Mouse (Mus musculus) G1E (cell line): ENCODE results near the gene Skil.

Source experiments
- CTCF ChIP-seq: IDR thresholded peaks from 2 replicates; pipeline ENCODE4 v1.5.1; 2012; ENCODE audit warnings: low read depth, low read length, inconsistent platforms, mixed read lengths
- GATA1 ChIP-seq: IDR thresholded peaks from 2 replicates; pipeline ENCODE4 v1.6.1; 2012; ENCODE audit warnings: borderline replicate concordance, low read length, inconsistent platforms, mixed read lengths
- GATA2 ChIP-seq: IDR thresholded peaks from 2 replicates; pipeline ENCODE4 v1.6.1; 2012; ENCODE audit warnings: low read depth, low read length, inconsistent platforms, borderline replicate concordance
- TAL1 ChIP-seq: conservative IDR thresholded peaks from 2 replicates; pipeline ENCODE4 v1.6.1; 2012; ENCODE audit warnings: low read depth, low read length, inconsistent platforms, mixed read lengths

GRCm38 (mm10) chr3:31053191-31053590 is 41.7 kb upstream of the Skil start:
- TF ChIP-seq CTCF (no peak), TAL1 (no peak), GATA1 (no peak), GATA2 (no peak)
